Mouse (Mus musculus): ENCODE measurements around the gene Gm28374. TPM values are rescaled to one million over a fixed set of nuclear protein-coding genes. Genes with fewer than 3 reads are reported as not detected.
A peak's percentile ranks its signal among the peaks of the same experiment; 100 is the strongest.

Gene Gm28374
- total and polyA plus RNA-seq, 2 experiments, result 0.20 to 0.46 TPM

- peak overlapping the region; percentile 82 for H3K27ac ChIP-seq (replicated peaks; ENCODE audit: insufficient read depth, low read depth, low read length)
- no peak for TF ChIP-seq POLR2A (IDR thresholded peaks at IDR 0.05; ENCODE audit: extremely low read depth, insufficient read depth, low read length)
- no peak for TF ChIP-seq CTCF (IDR thresholded peaks at IDR 0.05; ENCODE audit: low read depth, low read length)
- peak overlapping the region; percentile 91 for H3K9ac ChIP-seq (ENCODE audit: low read depth, low read length)
- H3K4me3 ChIP-seq (ENCODE audit: insufficient read depth, low read depth, low read length), result peak overlapping the region; percentile 87
- WGBS, result 20% methylated on average over 5 of the region's 5 CpGs
- no peaks in the 10 kb centered on the region; the same call in 1 of the 2 replicates for H3K79me2 ChIP-seq (ENCODE audit: control insufficient read depth, insufficient read depth, low read length)
- H3K36me3 ChIP-seq (ENCODE audit: control insufficient read depth, insufficient read depth, low read length), result peaks cover 13% of the 10 kb centered on the region; the same call in 1 of the 2 replicates
- H3K4me1 ChIP-seq (ENCODE audit: control insufficient read depth, insufficient read depth, low read length), result peaks cover 24% of the 10 kb centered on the region
- peak; percentile 80 for DNase-seq (ENCODE audit: extremely low read depth, low read depth, low spot score)
- H3K27me3 ChIP-seq (ENCODE audit: control insufficient read depth, insufficient read depth, low read length), result no peaks in the 10 kb centered on the region
Measured at GRCm38 (mm10) chr19:6058966-6059365, 23.1 kb downstream of the Gm28374 start.

GRCm38 (mm10) chr19:6058513-6058912 is 23.5 kb downstream of the Gm28374 start:
- no peak for TF ChIP-seq CTCF (IDR thresholded peaks at IDR 0.05; ENCODE audit: low read depth, low read length)
- no peak for TF ChIP-seq POLR2A (IDR thresholded peaks at IDR 0.05; ENCODE audit: extremely low read depth, insufficient read depth, low read length)
- Histone ChIP-seq H3K27ac (replicated peaks; ENCODE audit: insufficient read depth, low read depth, low read length) (peak overlapping the region; percentile 82), H3K79me2 (ENCODE audit: control insufficient read depth, insufficient read depth, low read length) (no peaks in the 10 kb centered on the region; the same call in 1 of the 2 replicates), H3K4me3 (ENCODE audit: insufficient read depth, low read depth, low read length) (peak overlapping the region; percentile 87), H3K27me3 (ENCODE audit: control insufficient read depth, insufficient read depth, low read length) (no peaks in the 10 kb centered on the region), H3K9ac (ENCODE audit: low read depth, low read length) (peak overlapping the region; percentile 91), H3K4me1 (ENCODE audit: control insufficient read depth, insufficient read depth, low read length) (peaks cover 24% of the 10 kb centered on the region), H3K36me3 (ENCODE audit: control insufficient read depth, insufficient read depth, low read length) (peaks cover 18% of the 10 kb centered on the region; the same call in 1 of the 2 replicates)
- DNase-seq (ENCODE audit: extremely low read depth, low read depth, low spot score), result no peak
- WGBS, result 6% methylated on average over 5 of the region's 5 CpGs

GRCm38 (mm10) chr19:6057313-6058096 is 24.6 kb downstream of the Gm28374 start, which contains the start of the genes Mrpl49 and Fau:
TSS of gene Mrpl49 (minus strand) at chr19:6057785.
TSS of gene Fau (plus strand) at chr19:6057844.
- Histone ChIP-seq H3K27me3 (ENCODE audit: control insufficient read depth, insufficient read depth, low read length) (no peaks in the 10 kb centered on the region), H3K79me2 (ENCODE audit: control insufficient read depth, insufficient read depth, low read length) (no peaks in the 10 kb centered on the region; the same call in 1 of the 2 replicates), H3K36me3 (ENCODE audit: control insufficient read depth, insufficient read depth, low read length) (peaks cover 25% of the 10 kb centered on the region), H3K4me1 (ENCODE audit: control insufficient read depth, insufficient read depth, low read length) (peaks cover 16% of the 10 kb centered on the region), H3K4me3 (ENCODE audit: insufficient read depth, low read depth, low read length) (peak within 1 kb of the TSS; percentile 87), H3K9ac (ENCODE audit: low read depth, low read length) (peak within 1 kb of the TSS; percentile 91), H3K27ac (replicated peaks; ENCODE audit: insufficient read depth, low read depth, low read length) (peak within 1 kb of the TSS; percentile 82)
- WGBS, result under 1% methylated on average over 63 of the region's 63 CpGs
- TF ChIP-seq POLR2A (IDR thresholded peaks at IDR 0.05; ENCODE audit: extremely low read depth, insufficient read depth, low read length) (peak; percentile 94), CTCF (IDR thresholded peaks at IDR 0.05; ENCODE audit: low read depth, low read length) (no peak)
- DNase-seq (ENCODE audit: extremely low read depth, low read depth, low spot score), result peak; percentile 81

GRCm38 (mm10) chr19:6056696-6057095 is 25.4 kb downstream of the Gm28374 start:
- no peak overlapping the region for H3K4me3 ChIP-seq (ENCODE audit: insufficient read depth, low read depth, low read length)
- no peaks in the 10 kb centered on the region for H3K27me3 ChIP-seq (ENCODE audit: control insufficient read depth, insufficient read depth, low read length)
- no peak overlapping the region for H3K27ac ChIP-seq (replicated peaks; ENCODE audit: insufficient read depth, low read depth, low read length)
- H3K4me1 ChIP-seq (ENCODE audit: control insufficient read depth, insufficient read depth, low read length), result peaks cover 11% of the 10 kb centered on the region; the same call in 1 of the 2 replicates
- no peak overlapping the region; the same call in 1 of the 2 replicates for H3K9ac ChIP-seq (ENCODE audit: low read depth, low read length)
- TF ChIP-seq CTCF (IDR thresholded peaks at IDR 0.05; ENCODE audit: low read depth, low read length) (no peak), POLR2A (IDR thresholded peaks at IDR 0.05; ENCODE audit: extremely low read depth, insufficient read depth, low read length) (no peak)
- no peak for DNase-seq (ENCODE audit: extremely low read depth, low read depth, low spot score)
- no peaks in the 10 kb centered on the region; the same call in 1 of the 2 replicates for H3K79me2 ChIP-seq (ENCODE audit: control insufficient read depth, insufficient read depth, low read length)
- WGBS, result 26% methylated on average over 4 of the region's 4 CpGs
- H3K36me3 ChIP-seq (ENCODE audit: control insufficient read depth, insufficient read depth, low read length), result peaks cover 33% of the 10 kb centered on the region

GRCm38 (mm10) chr19:6054296-6054695 is 27.8 kb downstream of the Gm28374 start:
- H3K4me1 ChIP-seq (ENCODE audit: control insufficient read depth, insufficient read depth, low read length), result peaks cover 14% of the 10 kb centered on the region; the same call in 1 of the 2 replicates
- no peak for DNase-seq (ENCODE audit: extremely low read depth, low read depth, low spot score)
- no peak overlapping the region for H3K9ac ChIP-seq (ENCODE audit: low read depth, low read length)
- no peak overlapping the region for H3K4me3 ChIP-seq (ENCODE audit: insufficient read depth, low read depth, low read length)
- 75% methylated on average over 5 of the region's 5 CpGs for WGBS
- no peak for TF ChIP-seq POLR2A (IDR thresholded peaks at IDR 0.05; ENCODE audit: extremely low read depth, insufficient read depth, low read length)
- no peak for TF ChIP-seq CTCF (IDR thresholded peaks at IDR 0.05; ENCODE audit: low read depth, low read length)
- no peaks in the 10 kb centered on the region for H3K27me3 ChIP-seq (ENCODE audit: control insufficient read depth, insufficient read depth, low read length)
- no peak overlapping the region for H3K27ac ChIP-seq (replicated peaks; ENCODE audit: insufficient read depth, low read depth, low read length)
- H3K36me3 ChIP-seq (ENCODE audit: control insufficient read depth, insufficient read depth, low read length), result peaks cover 43% of the 10 kb centered on the region
- peaks cover 4% of the 10 kb centered on the region; the same call in 1 of the 2 replicates for H3K79me2 ChIP-seq (ENCODE audit: control insufficient read depth, insufficient read depth, low read length)
